Mouse (Mus musculus): ENCODE measurements around the gene Ncf4. TPM values are rescaled to one million over a fixed set of nuclear protein-coding genes. Genes with fewer than 3 reads are reported as not detected.

The Ncf4 gene
- polyA plus RNA-seq, 1 experiment from 2014 or later: 6.9 TPM

Other genes starting within 250 kb of the Ncf4 start
- 1.8 and 2.4 TPM in 2 replicates for gene Cacng2, start 124.8 kb upstream of the Ncf4 start, polyA plus RNA-seq (2014; fragmentation: Nextera tagmentation; extraction: Ambion mirVana)
- 128 and 135 TPM in 2 replicates for gene Ift27, start 70.7 kb upstream of the Ncf4 start, polyA plus RNA-seq (2014; fragmentation: Nextera tagmentation; extraction: Ambion mirVana)
- 1.2 and 1.7 TPM in 2 replicates for gene Pvalb, start 38.4 kb upstream of the Ncf4 start, polyA plus RNA-seq (2014; fragmentation: Nextera tagmentation; extraction: Ambion mirVana)
- gene Csf2rb2, start 60.9 kb downstream of the Ncf4 start, polyA plus RNA-seq (2014; fragmentation: Nextera tagmentation; extraction: Ambion mirVana): 0.34 and 0.39 TPM in 2 replicates
- 1.3 and 1.9 TPM in 2 replicates for gene Csf2rb, start 81.0 kb downstream of the Ncf4 start, polyA plus RNA-seq (2014; fragmentation: Nextera tagmentation; extraction: Ambion mirVana)
- not detected in 2 replicates for gene Tex33, start 151.1 kb downstream of the Ncf4 start, polyA plus RNA-seq (2014; fragmentation: Nextera tagmentation; extraction: Ambion mirVana)
- 8.5 TPM in 2 replicates for gene Tst, start 161.1 kb downstream of the Ncf4 start, polyA plus RNA-seq (2014; fragmentation: Nextera tagmentation; extraction: Ambion mirVana)
- gene Mpst, start 161.6 kb downstream of the Ncf4 start, polyA plus RNA-seq (2014; fragmentation: Nextera tagmentation; extraction: Ambion mirVana): 2.6 and 2.7 TPM in 2 replicates
- 62.7 and 65.8 TPM in 2 replicates for gene Kctd17, start 183.8 kb downstream of the Ncf4 start, polyA plus RNA-seq (2014; fragmentation: Nextera tagmentation; extraction: Ambion mirVana)
- 0.05 and 0.24 TPM in 2 replicates for gene Tmprss6, start 223.8 kb downstream of the Ncf4 start, polyA plus RNA-seq (2014; fragmentation: Nextera tagmentation; extraction: Ambion mirVana)